Mouse (Mus musculus) intestine, postnatal 0 days (tissue): ENCODE measurements around the gene Asphd2. TPM values are rescaled to one million over a fixed set of nuclear protein-coding genes. Genes with fewer than 3 reads are reported as not detected.

Source experiments
- ATAC-seq: fragments of 200-750 bp; cut with Nextera tagmentation; 2 replicates; pipeline ENCODE4 v1.8.0; 2017; ENCODE audit warnings: mild to moderate bottlenecking, moderate TSS enrichment, moderate library complexity
- H3K27ac ChIP-seq: fragments of 300-500 bp; sonication (generic); 2 replicates; pipeline ENCODE4 v1.5.1; 2014; ENCODE audit warnings: mild to moderate bottlenecking, low read depth, low read length, moderate library complexity
- H3K27me3 ChIP-seq: fragments of 300-500 bp; sonication (generic); replicated peaks from 2 replicates; pipeline ENCODE4 v1.6.1; 2014; ENCODE audit warnings: low read length, mixed read lengths; ENCODE audit not compliant: control insufficient read depth, insufficient read depth
- H3K36me3 ChIP-seq: fragments of 300-500 bp; sonication (generic); 2 replicates; pipeline ENCODE4 v1.6.1; 2014; ENCODE audit warnings: mild to moderate bottlenecking, moderate library complexity; ENCODE audit not compliant: control insufficient read depth, insufficient read depth
- H3K4me1 ChIP-seq: fragments of 300-500 bp; sonication (generic); replicated peaks from 2 replicates; pipeline ENCODE4 v1.6.1; 2014; ENCODE audit warnings: antibody characterized with exemption, low read length, mixed read lengths; ENCODE audit not compliant: control insufficient read depth, insufficient read depth
- H3K4me2 ChIP-seq: fragments of 300-500 bp; sonication (generic); replicated peaks from 2 replicates; pipeline ENCODE4 v1.6.1; 2014; ENCODE audit warnings: low read depth, mild to moderate bottlenecking, moderate library complexity
- H3K4me3 ChIP-seq: fragments of 300-500 bp; sonication (generic); 2 replicates; pipeline ENCODE4 v1.5.1; 2014; ENCODE audit warnings: low read depth, low read length
- H3K9ac ChIP-seq: fragments of 300-500 bp; sonication (generic); 2 replicates; pipeline ENCODE4 v1.6.1; 2014; ENCODE audit warnings: mild to moderate bottlenecking, low read depth, low read length
- H3K9me3 ChIP-seq: fragments of 300-500 bp; sonication (generic); 2 replicates; pipeline ENCODE4 v1.6.1; 2016; ENCODE audit warnings: mixed run types; ENCODE audit not compliant: control insufficient read depth
- CTCF ChIP-seq: sonication (generic); IDR thresholded peaks from 2 replicates; pipeline ENCODE4 v1.5.1; 2016; ENCODE audit warnings: low read depth, mild to moderate bottlenecking, control low read depth, antibody characterized with exemption, moderate library complexity
- WGBS: fragments of 180-500 bp; shearing (Covaris S2); extraction: QIAGEN DNeasy Blood & Tissue Kit; methylation state at CpG from one replicate; pipeline ENCODE4 v1.1.7; 2014; 5-methylcytosine and 5-hydroxymethylcytosine counted together
- polyA plus RNA-seq: library from polyadenylated mRNA; unstranded; fragments of >200 nt; fragmentation: Nextera tagmentation; extraction: Ambion mirVana; gene quantifications from 2 replicates; pipeline ENCODE4 v1.2.1, GENCODE M21; 2015

Gene Asphd2
- polyA plus RNA-seq, 1 experiment from 2014 or later, result 4.6 TPM

- no peak overlapping the region for H3K27ac ChIP-seq
- no peaks in the 10 kb centered on the region for H3K4me1 ChIP-seq
- WGBS, result 61% methylated on average over 2 of the region's 2 CpGs
- H3K4me2 ChIP-seq, result no peak overlapping the region
- peak; percentile 67 for ATAC-seq
- no peaks in the 10 kb centered on the region for H3K9me3 ChIP-seq
- no peaks in the 10 kb centered on the region for H3K27me3 ChIP-seq
- no peak for TF ChIP-seq CTCF
- H3K36me3 ChIP-seq, result no peaks in the 10 kb centered on the region; the same call in 1 of the 2 replicates
- H3K9ac ChIP-seq, result no peak overlapping the region
- H3K4me3 ChIP-seq, result no peak overlapping the region
These were observed 8.7 kb downstream of the Asphd2 start for GRCm38 (mm10) chr5:112385973-112386372.

DNA sequence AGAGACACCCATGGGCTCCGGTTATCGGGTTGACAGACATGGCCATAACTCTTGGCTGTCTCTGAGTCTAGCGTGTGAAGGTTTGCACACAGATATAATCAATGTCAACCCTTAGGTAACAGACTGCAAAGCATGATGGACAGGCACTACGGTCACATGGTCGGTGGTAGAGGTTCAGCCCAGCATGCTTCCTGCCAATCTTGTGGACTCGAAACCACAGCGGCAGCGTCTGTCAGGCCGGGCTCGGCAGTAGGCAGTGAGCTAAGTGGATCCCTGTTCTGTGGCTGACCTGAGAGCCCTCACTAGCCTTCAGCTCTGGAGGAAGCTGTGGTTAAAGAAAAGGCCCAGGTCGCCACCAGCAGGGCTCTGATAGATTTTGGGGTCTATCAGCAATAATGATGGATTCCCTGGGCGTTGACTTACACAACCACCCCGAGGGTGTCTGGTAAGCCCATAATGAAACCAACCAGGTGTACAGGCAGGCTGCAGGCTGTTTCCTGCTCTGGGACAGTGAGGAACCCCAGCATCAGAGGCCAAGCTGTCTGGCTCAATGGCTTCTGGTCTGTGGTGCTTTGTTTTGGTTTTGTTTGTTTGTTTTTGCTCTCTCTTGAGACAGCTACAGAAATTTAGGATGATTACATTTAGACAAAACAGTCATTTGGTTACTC, 9.7 kb downstream of the Asphd2 start:
- Histone ChIP-seq H3K27ac (no peak overlapping the region), H3K4me1 (no peaks in the 10 kb centered on the region), H3K27me3 (no peaks in the 10 kb centered on the region), H3K4me3 (no peak overlapping the region), H3K9ac (no peak overlapping the region), H3K9me3 (no peaks in the 10 kb centered on the region), H3K4me2 (no peak overlapping the region), H3K36me3 (peaks cover 4% of the 10 kb centered on the region; the same call in 1 of the 2 replicates)
- TF ChIP-seq CTCF, result no peak
- no peak for ATAC-seq
- WGBS, result 91% methylated on average over 13 of the region's 13 CpGs

- H3K4me1 ChIP-seq, result no peaks in the 10 kb centered on the region
- no peak overlapping the region for H3K4me2 ChIP-seq
- H3K27me3 ChIP-seq, result no peaks in the 10 kb centered on the region
- H3K4me3 ChIP-seq, result no peak overlapping the region
- 34% methylated on average over 17 of the region's 17 CpGs for WGBS
- no peak for ATAC-seq
- no peak overlapping the region for H3K9ac ChIP-seq
- H3K27ac ChIP-seq, result no peak overlapping the region
- TF ChIP-seq CTCF, result no peak
- H3K9me3 ChIP-seq, result no peaks in the 10 kb centered on the region
- peaks cover 20% of the 10 kb centered on the region; the same call in 1 of the 2 replicates for H3K36me3 ChIP-seq
These were observed 11.9 kb downstream of the Asphd2 start for GRCm38 (mm10) chr5:112382641-112383330.

DNA sequence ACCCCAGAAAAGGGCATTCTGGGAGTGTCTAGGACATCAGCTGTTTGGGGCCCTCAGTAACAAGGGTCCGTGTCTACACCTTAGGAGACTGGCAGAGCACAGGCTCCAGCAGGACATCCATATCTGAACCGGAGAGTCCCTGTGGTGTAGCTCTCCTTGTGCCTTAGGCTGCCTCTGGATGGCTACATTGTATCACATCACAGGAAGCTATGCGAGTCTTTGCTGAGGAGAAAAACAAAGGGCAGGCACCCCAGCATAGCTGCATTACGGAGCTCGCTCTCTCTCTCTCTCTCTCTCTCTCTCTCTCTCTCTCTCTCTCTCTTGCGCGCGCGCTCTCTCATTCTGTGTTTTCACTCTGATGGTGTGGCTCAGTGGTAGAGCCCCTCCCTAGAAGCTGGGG, 12.6 kb downstream of the Asphd2 start:
- Histone ChIP-seq H3K4me3 (no peak overlapping the region), H3K9ac (no peak overlapping the region), H3K9me3 (no peaks in the 10 kb centered on the region), H3K27me3 (no peaks in the 10 kb centered on the region), H3K27ac (no peak overlapping the region), H3K36me3 (peaks cover 20% of the 10 kb centered on the region; the same call in 1 of the 2 replicates), H3K4me2 (no peak overlapping the region), H3K4me1 (no peaks in the 10 kb centered on the region)
- no peak for ATAC-seq
- TF ChIP-seq CTCF, result 0 out of 2 replicates have a peak, but pooled peaks have one; percentile 5
- 75% methylated on average over 9 of the region's 9 CpGs for WGBS

- Histone ChIP-seq H3K36me3 (peaks cover 27% of the 10 kb centered on the region; the same call in 1 of the 2 replicates), H3K9ac (no peak overlapping the region), H3K9me3 (no peaks in the 10 kb centered on the region), H3K4me3 (no peak overlapping the region), H3K4me1 (no peaks in the 10 kb centered on the region), H3K27me3 (no peaks in the 10 kb centered on the region), H3K27ac (no peak overlapping the region), H3K4me2 (no peak overlapping the region)
- 84% methylated on average over 11 of the region's 11 CpGs for WGBS
- no peak for TF ChIP-seq CTCF
- no peak for ATAC-seq
These were observed 13.5 kb downstream of the Asphd2 start for GRCm38 (mm10) chr5:112381154-112381553.

DNA sequence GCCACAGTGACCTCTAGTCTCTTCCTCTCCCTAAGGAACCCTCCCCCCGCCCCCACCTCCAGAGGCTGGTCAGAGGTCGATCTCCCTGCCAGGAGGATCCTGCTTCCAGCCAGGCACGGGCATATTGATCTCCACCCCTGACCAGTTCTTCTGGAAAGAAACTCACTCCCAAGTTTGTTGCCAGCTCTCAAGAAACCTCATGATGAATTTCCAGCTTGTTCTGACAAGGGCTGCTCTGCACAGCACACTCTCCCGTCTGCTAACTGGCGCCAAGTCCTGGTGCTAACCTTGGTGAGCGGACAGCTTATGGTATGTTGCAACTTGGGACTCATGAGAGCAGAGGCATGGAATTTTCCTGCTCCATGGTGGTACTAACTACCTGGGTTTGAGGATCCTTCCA, 15.9 kb downstream of the Asphd2 start:
- no peaks in the 10 kb centered on the region for H3K9me3 ChIP-seq
- H3K27me3 ChIP-seq, result no peaks in the 10 kb centered on the region
- ATAC-seq, result no peak
- TF ChIP-seq CTCF, result no peak
- H3K27ac ChIP-seq, result no peak overlapping the region
- H3K36me3 ChIP-seq, result peaks cover 51% of the 10 kb centered on the region
- no peak overlapping the region for H3K4me2 ChIP-seq
- H3K9ac ChIP-seq, result no peak overlapping the region
- no peak overlapping the region for H3K4me3 ChIP-seq
- H3K4me1 ChIP-seq, result no peaks in the 10 kb centered on the region
- WGBS, result 67% methylated on average over 6 of the region's 6 CpGs
